Mouse (Mus musculus) small intestine, adult 10 weeks (tissue): ENCODE data around the gene Htr2c. TPM values are rescaled to one million over a fixed set of nuclear protein-coding genes. Genes with fewer than 3 reads are reported as not detected.

Experiments used
- polyA plus RNA-seq: library from polyadenylated mRNA; stranded (reverse); fragments of 350-450 nt; fragmentation: Illumina TruSeq; extraction: RNeasy Lipid Tissue Mini Kit (QIAGEN cat#74804); gene quantifications from one replicate; pipeline ENCODE4 v1.2.3, GENCODE M21; 2014; ENCODE audit warnings: low replicate concordance

Gene Htr2c
- polyA plus RNA-seq: 0.11 TPM

GRCm38 (mm10) chrX:146962258-146962913 lies at the start of gene Htr2c:
Gene Htr2c (plus strand): TSS chrX:146962513.

